23 mouse cellular contexts compared by ENCODE assay signal in the genomic region with DNA sequence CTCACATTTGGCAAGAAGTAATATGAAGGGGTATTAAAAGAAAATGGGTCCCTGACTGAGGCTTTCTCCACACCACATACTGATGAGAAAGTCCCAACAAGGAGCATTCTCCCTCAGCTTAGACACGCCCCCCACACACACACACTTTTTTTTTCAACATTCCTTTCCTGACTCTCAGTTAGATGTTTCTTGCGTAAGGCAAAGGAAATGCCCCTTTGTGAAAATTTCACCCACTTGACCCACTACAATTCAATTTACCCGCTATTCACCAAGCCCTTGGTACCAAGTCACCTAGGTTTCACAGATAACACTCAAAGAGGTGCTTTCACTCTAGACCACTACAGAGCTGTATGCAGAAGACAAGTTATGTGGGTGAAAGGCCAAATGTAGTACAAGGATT.
DNase-seq lines count a peak whose midpoint lies in the region; ATAC-seq and TF ChIP-seq lines count a peak whose summit lies in the region.
"Had no signal": no experiment of that assay in that cellular context is flagged by ENCODE, and none has a peak within 500 bp of the region (broad histone marks: within the 10 kb centered on the region; RNA-seq: fewer than 3 reads in every experiment).

No protein-coding gene starts in this region.

- H3K36me3 ChIP-seq in lung, embryonic 14.5 days (ENCODE audit: insufficient read depth) = no peaks in the 10 kb centered on the region
- H3K36me3 ChIP-seq in lung, postnatal 0 days (ENCODE audit: insufficient read depth, low read length) = no peaks in the 10 kb centered on the region
- H3K36me3 ChIP-seq: embryonic facial prominence, embryonic 10.5 days; embryonic facial prominence, embryonic 12.5 days; forebrain, embryonic 15.5 days; G1E had no signal

- no peaks in the 10 kb centered on the region for H3K4me1 ChIP-seq in lung, embryonic 14.5 days (ENCODE audit: insufficient read depth)
- no peaks in the 10 kb centered on the region for H3K4me1 ChIP-seq in lung, postnatal 0 days (ENCODE audit: insufficient read depth, low read depth, low read length)
- H3K4me1 ChIP-seq: embryonic facial prominence, embryonic 10.5 days; embryonic facial prominence, embryonic 12.5 days; forebrain, embryonic 13.5 days; forebrain, embryonic 15.5 days had no signal

- no peak overlapping the region for H3K4me2 ChIP-seq in lung, embryonic 14.5 days
- H3K4me2 ChIP-seq in lung, postnatal 0 days (replicated peaks; ENCODE audit: low read depth, low read length) = no peak overlapping the region
- H3K4me2 ChIP-seq: embryonic facial prominence, embryonic 12.5 days; forebrain, embryonic 13.5 days; forebrain, embryonic 15.5 days had no signal

- no peak overlapping the region for H3K9ac ChIP-seq in lung, embryonic 14.5 days
- H3K9ac ChIP-seq in lung, postnatal 0 days (replicated peaks; ENCODE audit: low read depth) = no peak overlapping the region
- H3K9ac ChIP-seq: embryonic facial prominence, embryonic 12.5 days; forebrain, embryonic 13.5 days; forebrain, embryonic 15.5 days had no signal

- H3K27me3 ChIP-seq in lung, embryonic 14.5 days (ENCODE audit: insufficient read depth, low read length) = no peaks in the 10 kb centered on the region
- H3K27me3 ChIP-seq in lung, postnatal 0 days (replicated peaks; ENCODE audit: insufficient read depth, low read length) = no peaks in the 10 kb centered on the region
- H3K27me3 ChIP-seq: CH12.LX; embryonic facial prominence, embryonic 12.5 days; forebrain, embryonic 13.5 days; forebrain, embryonic 15.5 days; Patski had no signal

- H3K9me3 ChIP-seq in lung, embryonic 14.5 days (ENCODE audit: low read depth, low read length) = no peaks in the 10 kb centered on the region
- no peaks in the 10 kb centered on the region for H3K9me3 ChIP-seq in lung, postnatal 0 days (ENCODE audit: low read length)
- H3K9me3 ChIP-seq: embryonic facial prominence, embryonic 10.5 days; embryonic facial prominence, embryonic 12.5 days; forebrain, embryonic 13.5 days; forebrain, embryonic 15.5 days; G1E had no signal

- H3K27ac ChIP-seq in lung, embryonic 14.5 days (ENCODE audit: low read depth) = no peak overlapping the region
- H3K27ac ChIP-seq in lung, postnatal 0 days (ENCODE audit: low read length) = no peak overlapping the region
- H3K27ac ChIP-seq: embryonic facial prominence, embryonic 10.5 days; embryonic facial prominence, embryonic 12.5 days; forebrain, embryonic 13.5 days; forebrain, embryonic 15.5 days had no signal

- H3K4me3 ChIP-seq in lung, embryonic 14.5 days (ENCODE audit: low read depth, low read length) = no peak overlapping the region
- H3K4me3 ChIP-seq in lung, postnatal 0 days (ENCODE audit: low read depth, low read length) = no peak overlapping the region
- H3K4me3 ChIP-seq: embryonic facial prominence, embryonic 10.5 days; embryonic facial prominence, embryonic 12.5 days; forebrain, embryonic 13.5 days; forebrain, embryonic 15.5 days had no signal

- peak; percentile 55; the same call in 1 of the 2 replicates for TF ChIP-seq EP300 in lung, postnatal 0 days (IDR thresholded peaks at IDR 0.05)

- TF ChIP-seq CTCF in lung, embryonic 14.5 days (IDR thresholded peaks at IDR 0.05; ENCODE audit: low read depth) = no peak
- TF ChIP-seq CTCF in lung, postnatal 0 days (IDR thresholded peaks at IDR 0.05) = no peak

- no peak for ATAC-seq in lung, embryonic 14.5 days (ENCODE audit: insufficient read depth)
- peak; percentile 54 for ATAC-seq in lung, postnatal 0 days
- ATAC-seq: activated CD4-positive, CD25-positive, alpha-beta regulatory T cell, adult 4 months; CD4-positive, CD25-positive, alpha-beta regulatory T cell, adult 4 months; forebrain, embryonic 13.5 days; forebrain, embryonic 15.5 days; Patski had no signal

- peak; percentile 21 for DNase-seq in lung, embryonic 14.5 days
- DNase-seq in lung, postnatal 4 days = no peak
- peak; percentile 53 for DNase-seq in lung, postnatal 0 days (ENCODE audit: low spot score)
- no peak for DNase-seq in lung, postnatal 10 days
- peak; percentile 37 for DNase-seq in lung, postnatal 36 days
- DNase-seq: adrenal gland, adult 8-10 months; adrenal gland, postnatal 14 days; adrenal gland, postnatal 36 days; B cell, adult 2 months; cerebellum, adult 11-12 months; cerebellum, adult 2 months; cerebellum, adult 9-10 months; cerebellum, postnatal 10 days; cerebellum, postnatal 25 days had no signal

- 52% methylated on average over 3 of the region's 3 CpGs for WGBS in lung, embryonic 14.5 days
- WGBS in lung, postnatal 0 days = 49% methylated on average over 3 of the region's 3 CpGs

Comparison
In these comparisons a context has a peak if more than half of its experiments do, and no peak if none do; other contexts are left out.
1. DNase-seq: peak in lung, embryonic 14.5 days (single experiment), lung, postnatal 0 days (single experiment) and lung, postnatal 36 days (single experiment); none in lung, postnatal 4 days (0 of 2) and lung, postnatal 10 days (single experiment).